Mouse (Mus musculus) midbrain, embryonic 13.5 days (tissue): ENCODE results near the gene Eif2s2. TPM values are rescaled to one million over a fixed set of nuclear protein-coding genes. Genes with fewer than 3 reads are reported as not detected.

Source experiments
- polyA plus RNA-seq: library from polyadenylated mRNA; unstranded; fragments of >200 nt; fragmentation: Nextera tagmentation; extraction: Ambion mirVana; gene quantifications from 2 replicates; pipeline ENCODE4 v1.2.1, GENCODE M21; 2015

Gene Eif2s2
- polyA plus RNA-seq, 1 experiment from 2014 or later = 84.0 TPM

Other genes starting within 250 kb of the Eif2s2 start
- gene Chmp4b, start 241.2 kb downstream of the Eif2s2 start, polyA plus RNA-seq = 22.2 and 27.2 TPM in 2 replicates
- not detected in 2 replicates for gene Gm14214, start 122.9 kb downstream of the Eif2s2 start, polyA plus RNA-seq
- gene Raly, start 101.8 kb downstream of the Eif2s2 start, polyA plus RNA-seq = 28.1 and 39.1 TPM in 2 replicates
- 1.2 and 1.5 TPM in 2 replicates for gene a, start 101.5 kb downstream of the Eif2s2 start, polyA plus RNA-seq
- 0.12 and 0.18 TPM in 2 replicates for gene Gm14226, start 125.3 kb upstream of the Eif2s2 start, polyA plus RNA-seq
- gene Ahcy, start 181.6 kb upstream of the Eif2s2 start, polyA plus RNA-seq = 44.6 and 45.2 TPM in 2 replicates
- gene Itch, start 240.6 kb upstream of the Eif2s2 start, polyA plus RNA-seq = 56.9 and 57.5 TPM in 2 replicates